Mouse (Mus musculus): ENCODE data around the gene Mark2.

- no peak for TF ChIP-seq CTCF (IDR thresholded peaks at IDR 0.05; ENCODE audit: insufficient read depth, low read depth, low read length)
- no peak for TF ChIP-seq POLR2A (IDR thresholded peaks at IDR 0.05; ENCODE audit: insufficient read depth, low read depth, low read length)
Measured at GRCm38 (mm10) chr19:7301647-7302492, 39.8 kb downstream of the Mark2 start.

Measured in olfactory bulb, adult 2 months (tissue).